Mouse (Mus musculus) heart, adult 9 months (tissue): ENCODE data around the gene Pin1.

Experiments used
- DNase-seq, 2 experiments: peaks; one replicate each; pipeline ENCODE4 v3.0.0; 2022; ENCODE audit warnings: low spot score in 2 of 2

Gene Pin1

GRCm38 (mm10) chr9:20703832-20704380 is 52.0 kb downstream of the Pin1 start:
- peak in 1 of 2 experiments; percentile 13 for DNase-seq

DNA sequence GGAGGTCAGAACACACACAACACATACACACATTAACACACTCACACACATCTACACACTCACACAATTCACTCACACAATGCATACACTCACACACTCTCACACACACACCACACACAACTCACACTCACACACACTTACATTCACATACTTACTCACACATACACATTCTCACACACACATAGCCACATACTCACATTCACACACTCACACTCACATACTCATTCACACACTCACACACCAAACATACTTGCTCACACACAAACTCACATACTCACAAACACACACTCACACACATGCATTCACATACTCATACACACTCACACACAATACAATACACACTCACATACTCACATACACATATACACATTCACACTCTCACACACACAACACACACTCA is 53.5 kb downstream of the Pin1 start:
- DNase-seq: no peak

- DNase-seq: no peak
These were observed 54.1 kb downstream of the Pin1 start for GRCm38 (mm10) chr9:20705981-20706380.

DNA sequence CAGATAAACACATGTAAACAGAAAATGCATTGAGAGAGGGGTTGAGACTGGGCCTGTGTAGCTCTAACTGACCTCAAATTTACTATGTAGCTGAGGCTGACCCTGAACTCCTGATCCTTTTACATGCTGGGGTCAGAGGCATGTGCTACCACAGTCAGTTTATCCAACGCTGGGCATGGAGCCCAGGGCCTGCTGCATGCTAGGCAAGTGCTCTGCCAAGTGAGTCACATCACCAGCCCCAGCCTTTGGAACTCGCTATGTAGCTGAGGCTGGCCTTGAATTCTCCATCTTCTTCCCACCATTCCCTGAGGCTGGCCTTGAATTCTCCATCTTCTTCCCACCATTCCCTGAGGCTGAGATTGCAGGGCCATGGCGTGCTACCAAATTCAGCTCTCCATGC is 58.6 kb downstream of the Pin1 start:
- DNase-seq: no peak

DNA sequence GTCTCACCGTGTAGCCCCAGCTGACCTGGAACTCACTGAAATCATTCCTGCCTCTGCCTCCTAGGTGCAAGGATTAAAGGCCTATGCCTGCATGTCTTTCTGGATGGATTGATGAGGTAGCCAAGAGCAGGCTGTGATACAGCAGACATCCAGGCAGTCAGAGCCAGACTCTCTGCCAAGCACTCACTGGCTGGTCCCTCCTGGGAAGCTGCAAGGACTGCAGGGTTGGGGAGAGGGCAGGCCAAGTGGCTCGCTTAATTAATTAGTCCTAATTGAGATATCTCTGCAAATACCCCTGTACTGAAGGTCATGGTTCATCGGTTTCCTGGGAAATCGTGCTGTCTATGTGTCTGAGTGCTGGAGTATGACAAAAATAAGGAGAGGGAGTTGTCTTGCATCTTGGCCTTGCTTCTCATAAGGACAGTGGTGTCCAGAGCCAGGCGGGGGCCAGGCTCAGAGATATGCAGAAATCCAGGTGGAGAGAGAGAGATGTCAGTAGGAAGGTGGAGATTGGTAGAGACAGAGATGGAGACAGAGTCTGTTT is 61.1 kb downstream of the Pin1 start:
- DNase-seq: no peak

DNA sequence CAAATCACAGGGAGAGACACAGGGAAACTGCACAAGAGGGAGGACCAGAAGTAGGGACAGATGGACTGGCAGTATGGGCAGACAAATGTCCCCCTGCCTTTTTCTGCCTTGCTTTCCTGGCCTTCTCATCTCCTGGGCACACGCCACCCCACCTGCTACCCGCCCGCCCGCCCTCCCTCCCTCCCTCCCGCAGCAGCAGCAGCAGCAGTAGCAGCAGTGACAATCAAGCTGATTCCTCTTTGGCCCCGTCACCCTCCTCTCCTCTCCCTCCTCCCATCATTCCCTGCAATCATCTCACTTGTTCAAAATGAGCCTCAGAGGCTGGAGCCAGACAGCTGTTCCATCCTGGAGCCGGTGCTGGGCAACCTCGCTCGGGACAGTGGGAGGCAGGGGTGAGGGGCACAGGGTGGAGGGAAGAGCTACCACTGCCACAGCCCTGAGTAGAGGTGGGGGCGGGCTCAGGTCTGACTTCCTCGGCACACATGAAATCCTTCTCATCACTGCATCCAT is 61.6 kb downstream of the Pin1 start:
- no peak for DNase-seq

GRCm38 (mm10) chr9:20715332-20715731 is 63.4 kb downstream of the Pin1 start:
- DNase-seq: no peak
